In genomic region chr10:107921549-107921948, GRCm38 (mm10) we compare ENCODE assay signal across 12 mouse cellular contexts. TPM values are rescaled to one million over a fixed set of nuclear protein-coding genes. Genes with fewer than 3 reads are reported as not detected.
DNase-seq lines count a peak whose midpoint lies in the region; ATAC-seq and TF ChIP-seq lines count a peak whose summit lies in the region.
"Had no signal": no experiment of that assay in that cellular context is flagged by ENCODE, and none has a peak within 500 bp of the region (broad histone marks: within the 10 kb centered on the region; RNA-seq: fewer than 3 reads in every experiment).

No protein-coding gene starts in this region.

- TF ChIP-seq EP300 in liver, postnatal 0 days (IDR thresholded peaks at IDR 0.05; ENCODE audit: low read depth), result no peak

- no peaks in the 10 kb centered on the region for H3K36me3 ChIP-seq in liver, postnatal 0 days (replicated peaks; ENCODE audit: insufficient read depth, low read length)
- no peaks in the 10 kb centered on the region for H3K36me3 ChIP-seq in hindbrain, embryonic 13.5 days
- H3K36me3 ChIP-seq: limb, embryonic 12.5 days had no signal

- no peaks in the 10 kb centered on the region for H3K27me3 ChIP-seq in liver, postnatal 0 days (ENCODE audit: insufficient read depth, low read length)
- no peaks in the 10 kb centered on the region for H3K27me3 ChIP-seq in hindbrain, embryonic 13.5 days
- H3K27me3 ChIP-seq: limb, embryonic 12.5 days; megakaryocyte, embryonic 14.5 days had no signal

- DNase-seq in liver, postnatal 0 days, result peak; percentile 51
- DNase-seq in liver (no peak), NIH3T3 (ENCODE audit: low read depth) (peak; percentile 78)
- peak; percentile 91 for DNase-seq in adrenal gland, postnatal 10 days
- peak; percentile 20 for DNase-seq in lung, postnatal 14 days
- DNase-seq in layer of hippocampus, adult 11-12 months (ENCODE audit: low spot score), result no peak
- DNase-seq: cerebellum, postnatal 36 days; layer of hippocampus, adult 9-11 months had no signal

- H3K27ac ChIP-seq in liver, postnatal 0 days (ENCODE audit: low read depth), result no peak overlapping the region
- H3K27ac ChIP-seq in hindbrain, embryonic 13.5 days, result no peak overlapping the region
- H3K27ac ChIP-seq: limb, embryonic 12.5 days had no signal

- WGBS in liver, postnatal 0 days (ENCODE audit: insufficient replicate concordance), result 12% methylated on average over 1 of the region's 1 CpGs
- 71% methylated on average over 1 of the region's 1 CpGs for WGBS in hindbrain, embryonic 13.5 days

- no peak overlapping the region for H3K4me3 ChIP-seq in liver, postnatal 0 days (ENCODE audit: low read depth, low read length)
- no peak overlapping the region for H3K4me3 ChIP-seq in hindbrain, embryonic 13.5 days
- H3K4me3 ChIP-seq: limb, embryonic 12.5 days; megakaryocyte, embryonic 14.5 days had no signal

- H3K9ac ChIP-seq in liver, postnatal 0 days (replicated peaks), result no peak overlapping the region
- H3K9ac ChIP-seq in hindbrain, embryonic 13.5 days, result no peak overlapping the region
- H3K9ac ChIP-seq: limb, embryonic 12.5 days had no signal

- H3K4me1 ChIP-seq in liver, postnatal 0 days (ENCODE audit: insufficient read depth), result no peaks in the 10 kb centered on the region
- no peaks in the 10 kb centered on the region for H3K4me1 ChIP-seq in hindbrain, embryonic 13.5 days (replicated peaks)
- H3K4me1 ChIP-seq: limb, embryonic 12.5 days had no signal

- H3K4me2 ChIP-seq in liver, postnatal 0 days (ENCODE audit: low read depth, low read length), result no peak overlapping the region
- no peak overlapping the region for H3K4me2 ChIP-seq in hindbrain, embryonic 13.5 days
- H3K4me2 ChIP-seq: limb, embryonic 12.5 days had no signal

- no peak for TF ChIP-seq CTCF in liver, postnatal 0 days (IDR thresholded peaks at IDR 0.05; ENCODE audit: low read depth)

- H3K9me3 ChIP-seq in liver, postnatal 0 days (ENCODE audit: low read length), result no peaks in the 10 kb centered on the region
- no peaks in the 10 kb centered on the region for H3K9me3 ChIP-seq in hindbrain, embryonic 13.5 days
- H3K9me3 ChIP-seq: limb, embryonic 12.5 days had no signal

- peak; percentile 73 for ATAC-seq in liver, postnatal 0 days
- no peak for ATAC-seq in hindbrain, embryonic 13.5 days (ENCODE audit: low FRiP score)
- ATAC-seq: intestine, embryonic 16.5 days had no signal

RNA-seq across cellular contexts. Expression of gene Otogl, which starts 9.6 kb away (rescaled TPM):
- polyA plus RNA-seq in liver, postnatal 0 days (2015; fragmentation: Nextera tagmentation; extraction: Ambion mirVana), result not detected in 2 replicates
- under 1 TPM; 0.09 to 0.15 TPM for total RNA-seq in adrenal gland, postnatal 10 days (2021)
- polyA plus RNA-seq in hindbrain, embryonic 13.5 days (2015; fragmentation: Nextera tagmentation; extraction: Ambion mirVana), result 0.03 TPM in 1 of 2 replicates, not detected in the other

Comparison
In these comparisons a context has a peak if more than half of its experiments do, and no peak if none do; other contexts are left out.
1. DNase-seq: peak in liver, postnatal 0 days (single experiment), NIH3T3 (single experiment), adrenal gland, postnatal 10 days (single experiment) and lung, postnatal 14 days (single experiment); none in liver (single experiment) and layer of hippocampus, adult 11-12 months (single experiment).